Mouse (Mus musculus) embryonic facial prominence, embryonic 14.5 days (tissue): ENCODE data around the gene Cmbl. TPM values are rescaled to one million over a fixed set of nuclear protein-coding genes. Genes with fewer than 3 reads are reported as not detected.
A peak's percentile ranks its signal among the peaks of the same experiment; 100 is the strongest.

Experiments
- ATAC-seq: fragments of 200-750 bp; cut with Nextera tagmentation; 2 replicates; pipeline ENCODE4 v1.8.0; 2017; ENCODE audit warnings: low read depth, moderate number of reproducible peaks, moderate TSS enrichment
- DNase-seq: peaks from one replicate; pipeline ENCODE4 v3.0.0-alpha.2; 2015; ENCODE audit warnings: low spot score
- H3K27ac ChIP-seq: fragments of 300-500 bp; sonication (generic); replicated peaks from 2 replicates; pipeline ENCODE4 v1.5.1; 2014; ENCODE audit warnings: low read depth, mild to moderate bottlenecking, low read length, moderate library complexity
- H3K27me3 ChIP-seq: fragments of 300-500 bp; sonication (generic); replicated peaks from 2 replicates; pipeline ENCODE4 v1.6.1; 2014; ENCODE audit warnings: low read length; ENCODE audit not compliant: control insufficient read depth, insufficient read depth
- H3K36me3 ChIP-seq: fragments of 300-500 bp; sonication (generic); 2 replicates; pipeline ENCODE4 v1.6.1; 2014; ENCODE audit warnings: low read length, mixed read lengths; ENCODE audit not compliant: control insufficient read depth, insufficient read depth
- H3K4me1 ChIP-seq: fragments of 300-500 bp; sonication (generic); 2 replicates; pipeline ENCODE4 v1.6.1; 2014; ENCODE audit warnings: antibody characterized with exemption, low read length; ENCODE audit not compliant: control insufficient read depth, insufficient read depth
- H3K4me2 ChIP-seq: fragments of 300-500 bp; sonication (generic); 2 replicates; pipeline ENCODE4 v1.6.1; 2014; ENCODE audit warnings: low read depth, mild to moderate bottlenecking, low read length, moderate library complexity, mixed read lengths
- H3K4me3 ChIP-seq: fragments of 300-500 bp; sonication (generic); 2 replicates; pipeline ENCODE4 v1.5.1; 2014; ENCODE audit warnings: low read depth, mild to moderate bottlenecking, low read length
- H3K9ac ChIP-seq: fragments of 300-500 bp; sonication (generic); 2 replicates; pipeline ENCODE4 v1.6.1; 2014; ENCODE audit warnings: low read depth, mild to moderate bottlenecking, low read length, moderate library complexity, mixed read lengths
- H3K9me3 ChIP-seq: fragments of 300-500 bp; sonication (generic); 2 replicates; pipeline ENCODE4 v1.6.1; 2016; ENCODE audit warnings: low read length; ENCODE audit not compliant: control insufficient read depth
- WGBS: fragments of 180-500 bp; shearing (Covaris S2); extraction: QIAGEN DNeasy Blood & Tissue Kit; methylation state at CpG from one replicate; pipeline ENCODE4 v1.1.7; 2014; 5-methylcytosine and 5-hydroxymethylcytosine counted together
- polyA plus RNA-seq: library from polyadenylated mRNA; unstranded; fragments of >200 nt; fragmentation: Nextera tagmentation; extraction: Ambion mirVana; gene quantifications from 2 replicates; pipeline ENCODE4 v1.2.1, GENCODE M21; 2014

Gene Cmbl
- polyA plus RNA-seq, 1 experiment from 2014 or later, result 11.2 TPM

DNA sequence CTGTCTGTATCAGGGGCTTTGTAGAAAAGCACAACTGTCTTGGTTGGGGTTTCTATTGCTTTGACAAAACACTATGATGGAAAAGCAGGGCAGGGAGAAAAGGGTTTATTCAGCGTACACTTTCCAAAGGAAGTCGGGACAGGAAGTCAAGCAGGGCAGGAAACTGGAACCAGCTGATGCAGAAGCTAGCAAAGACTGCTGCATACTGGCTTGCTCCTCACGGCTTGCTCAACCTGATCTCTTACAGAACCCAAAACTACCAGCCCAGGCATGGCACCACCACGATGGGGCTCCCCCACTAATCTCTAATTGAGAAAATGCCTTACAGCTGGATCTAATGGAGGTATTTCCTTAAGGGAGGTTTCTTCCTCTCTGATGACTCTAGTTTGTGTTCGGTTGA is 17.8 kb upstream of the Cmbl start:
- Histone ChIP-seq H3K9me3 (no peaks in the 10 kb centered on the region), H3K4me1 (peaks cover 8% of the 10 kb centered on the region), H3K27me3 (no peaks in the 10 kb centered on the region), H3K4me3 (no peak overlapping the region), H3K36me3 (no peaks in the 10 kb centered on the region), H3K4me2 (no peak overlapping the region), H3K27ac (no peak overlapping the region), H3K9ac (no peak overlapping the region)
- no peak for ATAC-seq
- DNase-seq, result no peak
- WGBS, result 27% methylated on average over 5 of the region's 5 CpGs

DNA sequence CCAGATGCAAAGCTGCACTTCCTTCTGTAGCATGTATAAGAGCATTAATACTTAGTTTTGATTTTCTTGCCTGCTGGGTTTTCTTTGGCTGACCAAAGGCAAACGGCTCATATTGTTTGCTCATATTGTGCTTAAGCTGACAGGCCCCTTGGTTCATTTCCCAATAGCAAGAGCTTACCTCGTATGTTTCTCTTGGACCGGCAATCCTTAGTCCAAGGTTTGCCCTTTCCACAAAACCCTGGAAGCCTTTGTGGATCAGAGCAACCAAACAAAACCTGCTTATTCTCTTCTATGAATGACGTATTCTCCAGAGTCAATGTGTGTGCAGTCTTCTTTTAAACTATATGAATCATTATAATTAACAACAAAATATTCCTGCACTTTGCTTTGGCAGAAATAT is 14.8 kb upstream of the Cmbl start:
- 79% methylated on average over 4 of the region's 4 CpGs for WGBS
- no peaks in the 10 kb centered on the region for H3K27me3 ChIP-seq
- no peaks in the 10 kb centered on the region for H3K4me1 ChIP-seq
- no peaks in the 10 kb centered on the region for H3K9me3 ChIP-seq
- DNase-seq (no peak), ATAC-seq (no peak)
- no peaks in the 10 kb centered on the region for H3K36me3 ChIP-seq
- no peak overlapping the region for H3K9ac ChIP-seq
- H3K4me3 ChIP-seq, result no peak overlapping the region
- H3K27ac ChIP-seq, result no peak overlapping the region
- H3K4me2 ChIP-seq, result no peak overlapping the region

DNA sequence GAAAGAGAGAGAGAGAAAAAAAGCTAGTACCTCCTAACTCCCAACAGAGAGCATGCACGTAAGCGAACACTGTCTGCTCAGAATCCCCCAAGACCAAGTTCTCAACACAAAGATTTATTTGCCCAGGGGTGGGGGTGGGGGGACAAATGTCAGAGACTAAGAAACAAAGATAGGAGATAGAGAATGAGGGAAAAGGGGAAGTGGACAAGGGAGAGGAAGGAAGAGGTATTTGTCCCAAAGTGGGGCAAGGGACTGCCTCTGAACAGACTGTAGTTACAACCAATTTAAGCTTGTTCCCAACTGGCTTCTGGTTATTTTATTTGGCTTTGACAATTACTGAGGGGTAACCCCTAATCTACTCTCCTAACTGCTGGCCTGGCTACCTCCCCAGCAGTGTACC is 10.3 kb upstream of the Cmbl start:
- no peaks in the 10 kb centered on the region for H3K36me3 ChIP-seq
- no peak overlapping the region for H3K4me2 ChIP-seq
- ATAC-seq (no peak), DNase-seq (no peak)
- H3K4me1 ChIP-seq, result no peaks in the 10 kb centered on the region
- WGBS, result 83% methylated on average over 2 of the region's 2 CpGs
- no peaks in the 10 kb centered on the region for H3K27me3 ChIP-seq
- no peak overlapping the region for H3K4me3 ChIP-seq
- no peaks in the 10 kb centered on the region for H3K9me3 ChIP-seq
- H3K9ac ChIP-seq, result no peak overlapping the region
- no peak overlapping the region for H3K27ac ChIP-seq

DNA sequence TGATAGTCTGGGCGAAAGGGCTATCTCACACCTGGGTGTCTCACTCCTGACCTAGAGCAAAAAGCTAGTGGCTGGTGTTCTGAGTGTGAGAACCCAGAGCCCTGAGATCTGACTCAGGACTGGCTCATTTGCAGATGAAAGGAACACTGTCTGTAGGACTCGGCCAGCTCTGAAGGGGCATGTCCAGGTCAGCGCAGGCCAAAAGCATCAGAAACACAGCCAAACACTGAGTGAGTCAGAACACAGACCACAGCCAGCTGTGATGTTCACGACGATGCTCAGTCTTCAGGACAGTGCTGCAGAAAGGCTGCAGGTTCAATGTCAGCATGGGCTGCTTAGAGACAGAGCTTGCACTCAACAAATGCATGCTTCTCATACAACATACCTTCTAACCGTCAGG is 3.8 kb upstream of the Cmbl start:
- H3K9ac ChIP-seq, result no peak overlapping the region
- H3K4me3 ChIP-seq, result no peak overlapping the region
- H3K27me3 ChIP-seq, result no peaks in the 10 kb centered on the region
- H3K4me2 ChIP-seq, result no peak overlapping the region
- no peaks in the 10 kb centered on the region for H3K36me3 ChIP-seq
- DNase-seq, result no peak
- H3K4me1 ChIP-seq, result no peaks in the 10 kb centered on the region
- H3K27ac ChIP-seq, result no peak overlapping the region
- ATAC-seq, result no peak
- no peaks in the 10 kb centered on the region for H3K9me3 ChIP-seq
- 72% methylated on average over 6 of the region's 6 CpGs for WGBS

DNA sequence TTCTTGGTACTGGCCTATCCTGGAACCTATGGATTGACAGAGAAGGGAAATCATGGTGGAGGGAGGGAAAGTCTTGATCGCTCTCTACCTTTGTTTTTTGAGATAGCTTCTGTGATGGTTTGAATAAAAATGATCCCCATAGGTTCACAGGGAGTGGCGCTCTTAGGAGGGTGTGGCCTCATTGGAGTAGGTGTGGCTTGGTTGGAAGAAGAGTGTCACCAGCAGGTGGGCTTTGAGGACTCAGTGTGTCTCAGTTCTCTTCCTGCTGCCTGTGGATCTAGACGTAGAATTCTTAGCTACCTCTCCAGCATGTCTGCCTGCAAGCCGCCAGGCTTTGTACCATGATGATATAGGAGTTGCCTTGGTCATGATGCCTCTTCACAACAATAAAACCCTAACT is 3.2 kb upstream of the Cmbl start:
- DNase-seq, result no peak
- Histone ChIP-seq H3K4me1 (no peaks in the 10 kb centered on the region), H3K27ac (no peak overlapping the region), H3K27me3 (no peaks in the 10 kb centered on the region), H3K4me2 (no peak overlapping the region), H3K36me3 (no peaks in the 10 kb centered on the region), H3K9me3 (no peaks in the 10 kb centered on the region), H3K4me3 (no peak overlapping the region), H3K9ac (no peak overlapping the region)
- ATAC-seq, result no peak
- WGBS, result 94% methylated on average over 4 of the region's 4 CpGs

DNA sequence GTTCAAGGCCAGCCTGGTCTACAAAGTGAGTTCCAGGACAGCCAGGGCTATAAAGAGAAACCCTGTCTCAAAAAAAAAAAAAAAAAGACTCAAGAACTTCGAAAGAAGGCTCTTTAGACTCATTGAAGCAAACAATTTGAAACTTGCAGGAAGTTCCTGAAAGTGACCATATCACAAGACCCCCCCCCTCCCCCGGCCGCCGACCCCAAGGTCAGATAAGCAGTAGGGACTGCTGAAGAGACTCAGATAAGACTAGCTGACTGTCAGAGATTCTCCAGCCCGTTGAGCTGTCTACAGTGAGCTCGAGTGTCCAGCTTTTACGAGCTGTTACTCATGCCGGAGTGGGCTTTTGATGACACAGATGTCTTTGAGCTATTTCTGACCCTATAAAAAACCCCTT is 2.3 kb upstream of the Cmbl start:
- WGBS, result 87% methylated on average over 8 of the region's 8 CpGs
- Histone ChIP-seq H3K9ac (no peak overlapping the region), H3K27me3 (no peaks in the 10 kb centered on the region), H3K36me3 (no peaks in the 10 kb centered on the region), H3K4me2 (no peak overlapping the region), H3K27ac (no peak overlapping the region), H3K9me3 (no peaks in the 10 kb centered on the region), H3K4me1 (no peaks in the 10 kb centered on the region), H3K4me3 (no peak overlapping the region)
- DNase-seq (no peak), ATAC-seq (no peak)

DNA sequence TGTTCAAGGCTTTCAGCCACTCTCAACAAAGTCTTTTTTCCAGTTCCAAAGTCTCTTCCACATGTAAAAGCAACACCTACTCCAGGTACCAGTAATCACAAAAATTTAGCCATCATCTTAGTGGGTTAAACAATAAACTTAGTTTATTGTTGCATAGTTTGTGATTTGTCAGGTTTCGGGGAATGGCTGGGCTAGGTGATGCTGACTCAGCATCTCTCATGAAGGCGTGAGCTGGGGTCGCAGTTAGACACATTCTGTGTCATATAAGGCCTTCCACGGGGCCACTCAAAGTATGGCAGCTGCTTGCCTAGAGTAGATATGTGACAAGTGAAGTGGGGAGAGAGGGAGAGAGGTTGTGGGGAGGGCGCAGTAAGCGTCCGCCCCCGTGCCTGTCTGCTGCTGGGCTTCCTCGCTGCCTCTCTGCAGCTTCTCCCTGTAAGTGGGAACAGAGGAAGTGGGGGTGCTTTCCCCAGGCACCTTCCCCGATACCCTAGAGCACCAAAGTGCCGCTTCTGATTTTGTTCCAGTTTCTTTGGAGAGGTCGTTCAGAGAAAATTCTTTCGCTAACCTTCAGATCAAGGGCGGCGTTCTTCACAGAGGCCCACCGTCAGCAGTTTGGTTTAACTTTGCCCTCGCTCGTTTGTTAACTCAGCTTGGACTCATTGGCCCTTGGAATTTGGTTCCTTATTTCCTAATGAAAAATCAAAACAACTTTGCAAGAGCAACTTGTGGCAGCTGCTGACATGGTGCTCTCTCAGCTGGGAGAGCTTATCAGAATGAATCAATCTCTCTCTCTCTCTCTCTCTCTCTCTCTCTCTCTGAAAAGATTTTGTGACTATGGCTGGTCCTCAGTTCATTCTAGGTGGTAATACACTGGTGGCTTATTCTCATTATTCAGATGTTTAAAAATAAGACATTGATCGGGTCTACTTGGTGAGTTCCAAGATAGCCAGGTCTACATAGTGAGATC is 1.3 kb upstream of the Cmbl start:
- peaks cover 7% of the 10 kb centered on the region; the same call in 1 of the 2 replicates for H3K4me1 ChIP-seq
- H3K36me3 ChIP-seq, result no peaks in the 10 kb centered on the region
- no peaks in the 10 kb centered on the region for H3K9me3 ChIP-seq
- ATAC-seq (no peak), DNase-seq (peak; percentile 47)
- peak overlapping the region; percentile 25; the same call in 1 of the 2 replicates for H3K27ac ChIP-seq
- H3K9ac ChIP-seq, result no peak overlapping the region
- H3K4me2 ChIP-seq, result 0 out of 2 replicates have a peak overlapping the region, but pooled peaks have one; percentile 14
- H3K27me3 ChIP-seq, result no peaks in the 10 kb centered on the region
- H3K4me3 ChIP-seq, result no peak overlapping the region
- WGBS, result 40% methylated on average over 19 of the region's 19 CpGs

DNA sequence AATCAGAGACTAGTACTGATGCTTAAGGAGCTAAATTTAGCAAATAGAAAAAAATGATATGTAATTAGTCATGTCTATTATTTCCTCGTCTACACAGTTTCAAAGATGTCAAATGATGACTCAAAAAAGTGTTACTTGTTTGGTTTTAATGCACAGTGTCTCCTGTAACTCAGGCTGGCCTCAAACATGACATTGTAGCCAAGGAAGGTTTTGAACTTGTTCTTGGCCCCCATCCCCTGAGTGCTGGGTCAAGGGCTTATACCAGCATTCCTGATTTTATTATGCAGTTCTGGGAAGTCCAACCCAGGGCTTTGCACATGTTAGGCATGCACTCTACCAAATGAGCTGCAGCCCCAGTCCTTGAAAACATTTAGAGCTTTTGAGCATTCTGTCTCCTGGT is 597 bp downstream of the Cmbl start:
- H3K27me3 ChIP-seq, result no peaks in the 10 kb centered on the region
- no peak for DNase-seq
- no peaks in the 10 kb centered on the region for H3K36me3 ChIP-seq
- no peak overlapping the region for H3K4me2 ChIP-seq
- no peak for ATAC-seq
- 64% methylated on average over 1 of the region's 1 CpGs for WGBS
- peaks cover 20% of the 10 kb centered on the region for H3K4me1 ChIP-seq
- H3K9ac ChIP-seq, result no peak overlapping the region
- no peak overlapping the region for H3K27ac ChIP-seq
- no peaks in the 10 kb centered on the region for H3K9me3 ChIP-seq
- no peak overlapping the region for H3K4me3 ChIP-seq

DNA sequence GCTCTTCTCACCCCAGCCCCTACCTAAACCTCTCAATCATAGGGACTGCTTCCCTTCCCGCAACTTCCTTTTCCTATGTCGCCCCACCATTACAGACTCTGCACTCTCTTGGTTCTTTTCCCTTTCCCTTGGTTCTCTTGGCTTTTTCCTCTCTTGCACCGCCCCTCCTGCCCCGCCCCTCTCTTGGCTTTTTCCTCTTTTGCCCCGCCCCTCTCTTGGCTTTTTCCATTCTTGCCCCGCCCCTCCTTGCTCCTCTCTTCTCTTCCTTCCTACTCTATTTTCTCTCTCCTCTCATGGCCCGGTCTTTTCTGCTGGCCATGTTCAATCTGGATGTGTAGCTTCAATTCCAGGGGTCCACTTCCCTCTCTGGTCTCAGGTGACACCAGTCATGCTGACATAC is 2.2 kb downstream of the Cmbl start:
- peaks cover 25% of the 10 kb centered on the region for H3K4me1 ChIP-seq
- DNase-seq (no peak), ATAC-seq (no peak)
- no peaks in the 10 kb centered on the region for H3K9me3 ChIP-seq
- no peak overlapping the region for H3K9ac ChIP-seq
- no peak overlapping the region for H3K4me2 ChIP-seq
- WGBS, result 68% methylated on average over 7 of the region's 7 CpGs
- H3K27ac ChIP-seq, result no peak overlapping the region
- no peaks in the 10 kb centered on the region for H3K27me3 ChIP-seq
- no peaks in the 10 kb centered on the region for H3K36me3 ChIP-seq
- H3K4me3 ChIP-seq, result no peak overlapping the region
